Mouse (Mus musculus) heart, embryonic 13.5 days (tissue): ENCODE measurements around the gene Ccsap. TPM values are rescaled to one million over a fixed set of nuclear protein-coding genes. Genes with fewer than 3 reads are reported as not detected.

Experiments used
- polyA plus RNA-seq: library from polyadenylated mRNA; unstranded; fragments of >200 nt; fragmentation: Nextera tagmentation; extraction: Ambion mirVana; gene quantifications from 2 replicates; pipeline ENCODE4 v1.2.1, GENCODE M21; 2015

The Ccsap gene
- polyA plus RNA-seq, 1 experiment from 2014 or later, result 2.5 TPM

Other genes with a start within 250 kb of the Ccsap start
- gene Rhou, start 206.3 kb downstream of the Ccsap start, polyA plus RNA-seq, result 7.1 and 8.3 TPM in 2 replicates
- gene Rab4a, start 54.2 kb downstream of the Ccsap start, polyA plus RNA-seq, result 33.2 and 36.2 TPM in 2 replicates
- 292 and 377 TPM in 2 replicates for gene Acta1, start 34.5 kb upstream of the Ccsap start, polyA plus RNA-seq
- 24.4 and 24.8 TPM in 2 replicates for gene Nup133, start 89.1 kb upstream of the Ccsap start, polyA plus RNA-seq
- 20.0 and 20.5 TPM in 2 replicates for gene Abcb10, start 122.9 kb upstream of the Ccsap start, polyA plus RNA-seq
- gene Taf5l, start 161.2 kb upstream of the Ccsap start, polyA plus RNA-seq, result 24.9 and 25.7 TPM in 2 replicates
- gene Urb2, start 161.3 kb upstream of the Ccsap start, polyA plus RNA-seq, result 2.6 and 3.3 TPM in 2 replicates